ENCODE assay signal across 11 mouse cellular contexts in genomic region chr12:99216341-99216761, GRCm38 (mm10).
A peak's percentile ranks its signal among the peaks of the same experiment; 100 is the strongest.
DNase-seq lines count a peak whose midpoint lies in the region; ATAC-seq lines count a peak whose summit lies in the region.
"Had no signal": no experiment of that assay in that cellular context is flagged by ENCODE, and none has a peak within 500 bp of the region (broad histone marks: within the 10 kb centered on the region; RNA-seq: fewer than 3 reads in every experiment).

No protein-coding gene starts in this region.

- no peak overlapping the region for H3K4me2 ChIP-seq in limb, embryonic 12.5 days
- H3K4me2 ChIP-seq: liver, embryonic 13.5 days had no signal

- intact Hi-C loops in heart, postnatal 10 days (cut with DNase I) = loop anchor here (5.0 kb wide), 1 partner anchor 121 kb away; no protein-coding TSS in a partner anchor

- H3K27ac ChIP-seq in limb, embryonic 12.5 days = 0 out of 2 replicates have a peak overlapping the region, but pooled peaks have one; percentile 66
- no peak overlapping the region for H3K27ac ChIP-seq in limb, embryonic 10.5 days
- H3K27ac ChIP-seq: liver, embryonic 13.5 days had no signal

- H3K36me3 ChIP-seq in limb, embryonic 12.5 days = peaks cover 9% of the 10 kb centered on the region; the same call in 1 of the 2 replicates
- H3K36me3 ChIP-seq in limb, embryonic 10.5 days = peaks cover 14% of the 10 kb centered on the region; the same call in 1 of the 2 replicates

- H3K9ac ChIP-seq in limb, embryonic 12.5 days (replicated peaks) = 0 out of 2 replicates have a peak overlapping the region, but pooled peaks have one; percentile 8
- H3K9ac ChIP-seq: liver, embryonic 13.5 days had no signal

- H3K27me3 ChIP-seq in limb, embryonic 12.5 days = no peaks in the 10 kb centered on the region
- H3K27me3 ChIP-seq in limb, embryonic 10.5 days (ENCODE audit: low read depth, poor library complexity, severe bottlenecking) = no peaks in the 10 kb centered on the region
- H3K27me3 ChIP-seq: liver, embryonic 13.5 days had no signal

- DNase-seq in limb, embryonic 10.5 days (ENCODE audit: low spot score) = no peak
- peak; percentile 60 to 68 for DNase-seq in cerebellum, postnatal 36 days
- peak; percentile 61 to 72 for DNase-seq in heart, postnatal 10 days
- DNase-seq in retina, postnatal 1 day = peak; percentile 77
- DNase-seq in right cerebral cortex, postnatal 4 days = no peak
- DNase-seq in B cell, adult 2 months = no peak
- no peak for DNase-seq in right cerebral cortex, adult 2 months (ENCODE audit: low spot score in 2 of 2)
- DNase-seq: adrenal gland, postnatal 36 days; kidney, adult 2 months; liver, embryonic 13.5 days had no signal

- peaks cover 38% of the 10 kb centered on the region for H3K4me1 ChIP-seq in limb, embryonic 12.5 days (replicated peaks)
- H3K4me1 ChIP-seq in limb, embryonic 10.5 days = peaks cover 39% of the 10 kb centered on the region

- no peak overlapping the region for H3K4me3 ChIP-seq in limb, embryonic 12.5 days (replicated peaks)
- H3K4me3 ChIP-seq in limb, embryonic 10.5 days = no peak overlapping the region; the same call in 1 of the 2 replicates
- H3K4me3 ChIP-seq: liver, embryonic 13.5 days had no signal

- H3K9me3 ChIP-seq in limb, embryonic 12.5 days = no peaks in the 10 kb centered on the region
- H3K9me3 ChIP-seq in limb, embryonic 10.5 days (replicated peaks) = no peaks in the 10 kb centered on the region
- H3K9me3 ChIP-seq: liver, embryonic 13.5 days had no signal

- ATAC-seq in limb, embryonic 12.5 days (ENCODE audit: insufficient number of reproducible peaks, insufficient read depth, low FRiP score, low TSS enrichment, low read depth) = no peak

- 43% methylated on average over 5 of the region's 5 CpGs for WGBS in limb, embryonic 12.5 days
- 52% methylated on average over 5 of the region's 5 CpGs for WGBS in limb, embryonic 10.5 days

Comparison
In these comparisons a context has a peak if more than half of its experiments do, and no peak if none do; other contexts are left out.
1. DNase-seq: peak in cerebellum, postnatal 36 days (2 of 2), heart, postnatal 10 days (2 of 2) and retina, postnatal 1 day (single experiment); none in limb, embryonic 10.5 days (single experiment), right cerebral cortex, postnatal 4 days (single experiment), B cell, adult 2 months (0 of 2) and right cerebral cortex, adult 2 months (0 of 2).